Mouse (Mus musculus): ENCODE results near the gene Krtap4-7. TPM values are rescaled to one million over a fixed set of nuclear protein-coding genes. Genes with fewer than 3 reads are reported as not detected.
"Not testable (repeated sequence)": the region's sequence is repeated elsewhere in the genome, so short reads cannot be mapped to it uniquely, and the experiment has no call there.

Krtap4-7 gene
- not detected in 2 replicates for polyA plus RNA-seq (2014; fragmentation: Nextera tagmentation; extraction: Ambion mirVana)

DNA sequence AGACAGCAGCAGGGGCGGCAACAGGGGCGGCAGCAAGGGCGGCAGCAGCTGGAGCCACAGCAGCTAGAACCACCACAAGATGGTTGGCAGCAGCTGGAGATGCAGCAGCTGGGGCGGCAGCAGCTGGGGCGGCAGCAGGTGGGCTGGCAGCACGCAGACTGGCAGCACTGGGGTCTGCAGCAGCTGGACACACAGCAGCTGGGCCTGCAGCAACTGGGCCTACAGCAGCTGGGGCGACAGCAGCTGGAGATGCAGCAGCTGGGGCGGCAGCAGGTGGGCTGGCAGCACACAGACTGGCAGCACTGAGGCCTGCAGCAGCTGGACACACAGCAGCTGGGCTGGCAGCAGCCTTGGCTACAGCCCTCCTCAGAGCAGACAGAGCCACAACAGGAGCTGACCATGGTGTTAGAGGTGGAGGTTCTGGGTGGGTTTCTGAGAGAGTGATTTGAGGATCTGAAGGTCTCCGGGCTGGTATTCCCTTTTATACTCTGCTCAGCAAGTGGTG lies at the start of gene Krtap4-7:
TSS of gene Krtap4-7 (minus strand) at position 455 of the 505 bp plus-strand sequence.
- H3K4me2 ChIP-seq (ENCODE audit: low read length); ATAC-seq; H3K4me3 ChIP-seq (ENCODE audit: low read depth, low read length); H3K36me3 ChIP-seq (ENCODE audit: control insufficient read depth, insufficient read depth, low read length); H3K27ac ChIP-seq (ENCODE audit: low read depth, low read length); H3K9ac ChIP-seq (ENCODE audit: low read length); H3K27me3 ChIP-seq (replicated peaks; ENCODE audit: control insufficient read depth, insufficient read depth, low read length); DNase-seq (ENCODE audit: low spot score); H3K4me1 ChIP-seq (ENCODE audit: control insufficient read depth, insufficient read depth, low read length); H3K9me3 ChIP-seq (replicated peaks; ENCODE audit: control insufficient read depth, low read length): not testable (repeated sequence)
- WGBS, result 80% methylated on average over 9 of the region's 9 CpGs

- no peak for ATAC-seq
- Histone ChIP-seq H3K4me3 (ENCODE audit: low read depth, low read length) (no peak within 1 kb of the TSS), H3K4me1 (ENCODE audit: control insufficient read depth, insufficient read depth, low read length) (no peaks in the 10 kb centered on the region), H3K9me3 (replicated peaks; ENCODE audit: control insufficient read depth, low read length) (no peaks in the 10 kb centered on the region), H3K36me3 (ENCODE audit: control insufficient read depth, insufficient read depth, low read length) (no peaks in the 10 kb centered on the region), H3K27me3 (replicated peaks; ENCODE audit: control insufficient read depth, insufficient read depth, low read length) (no peaks in the 10 kb centered on the region), H3K4me2 (ENCODE audit: low read length) (no peak within 1 kb of the TSS), H3K9ac (ENCODE audit: low read length) (no peak within 1 kb of the TSS), H3K27ac (ENCODE audit: low read depth, low read length) (no peak within 1 kb of the TSS)
- WGBS, result 96% methylated on average over 1 of the region's 1 CpGs
- no peak for DNase-seq (ENCODE audit: low spot score)
These were observed 46.6 kb upstream of the Krtap4-7 start, which contains the start of gene Gm14190 for GRCm38 (mm10) chr11:99690463-99690862. Gene Gm14190 (minus strand): TSS chr11:99690740.

DNA sequence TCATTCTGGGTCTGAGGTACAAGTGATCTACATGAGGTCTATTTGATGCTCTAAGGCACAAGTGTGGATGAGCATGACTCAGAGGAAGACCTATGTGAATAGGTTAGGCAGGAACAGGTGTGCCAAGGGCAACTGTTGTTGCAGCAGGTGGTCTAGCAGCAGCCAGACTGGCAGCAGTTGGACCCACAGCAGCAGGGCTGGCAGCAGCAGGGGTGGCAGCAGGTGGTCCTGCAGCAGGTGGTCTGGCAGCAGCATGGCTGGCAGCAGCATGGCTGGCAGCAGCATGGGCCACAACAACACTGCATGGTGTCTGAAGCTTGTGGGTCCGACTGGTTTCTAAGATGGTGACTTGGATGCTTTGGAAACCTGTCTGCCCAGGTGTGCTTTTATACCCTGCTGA lies 41.3 kb upstream of the Krtap4-7 start:
- DNase-seq (ENCODE audit: low spot score); H3K27me3 ChIP-seq (replicated peaks; ENCODE audit: control insufficient read depth, insufficient read depth, low read length); H3K27ac ChIP-seq (ENCODE audit: low read depth, low read length); H3K4me3 ChIP-seq (ENCODE audit: low read depth, low read length); H3K4me2 ChIP-seq (ENCODE audit: low read length); H3K4me1 ChIP-seq (ENCODE audit: control insufficient read depth, insufficient read depth, low read length); H3K9me3 ChIP-seq (replicated peaks; ENCODE audit: control insufficient read depth, low read length); ATAC-seq; H3K9ac ChIP-seq (ENCODE audit: low read length); H3K36me3 ChIP-seq (ENCODE audit: control insufficient read depth, insufficient read depth, low read length): not testable (repeated sequence)
- WGBS, result 64% methylated on average over 1 of the region's 1 CpGs

GRCm38 (mm10) chr11:99683481-99683880 lies 39.6 kb upstream of the Krtap4-7 start:
- ATAC-seq, result no peak
- Histone ChIP-seq H3K27me3 (replicated peaks; ENCODE audit: control insufficient read depth, insufficient read depth, low read length) (no peaks in the 10 kb centered on the region), H3K9me3 (replicated peaks; ENCODE audit: control insufficient read depth, low read length) (no peaks in the 10 kb centered on the region), H3K27ac (ENCODE audit: low read depth, low read length) (no peak overlapping the region), H3K9ac (ENCODE audit: low read length) (no peak overlapping the region), H3K4me1 (ENCODE audit: control insufficient read depth, insufficient read depth, low read length) (no peaks in the 10 kb centered on the region), H3K4me3 (ENCODE audit: low read depth, low read length) (no peak overlapping the region), H3K36me3 (ENCODE audit: control insufficient read depth, insufficient read depth, low read length) (no peaks in the 10 kb centered on the region), H3K4me2 (ENCODE audit: low read length) (no peak overlapping the region)
- DNase-seq (ENCODE audit: low spot score), result no peak
- WGBS, result 86% methylated on average over 2 of the region's 2 CpGs

- Histone ChIP-seq H3K27me3 (replicated peaks; ENCODE audit: control insufficient read depth, insufficient read depth, low read length) (no peaks in the 10 kb centered on the region), H3K4me2 (ENCODE audit: low read length) (no peak within 1 kb of the TSS), H3K27ac (ENCODE audit: low read depth, low read length) (no peak within 1 kb of the TSS), H3K4me1 (ENCODE audit: control insufficient read depth, insufficient read depth, low read length) (no peaks in the 10 kb centered on the region), H3K36me3 (ENCODE audit: control insufficient read depth, insufficient read depth, low read length) (no peaks in the 10 kb centered on the region), H3K4me3 (ENCODE audit: low read depth, low read length) (no peak within 1 kb of the TSS), H3K9ac (ENCODE audit: low read length) (no peak within 1 kb of the TSS), H3K9me3 (replicated peaks; ENCODE audit: control insufficient read depth, low read length) (no peaks in the 10 kb centered on the region)
- no peak for DNase-seq (ENCODE audit: low spot score)
- ATAC-seq, result no peak
These were observed 22.0 kb upstream of the Krtap4-7 start, which contains the start of gene Krtap4-6 for GRCm38 (mm10) chr11:99665860-99666259. Gene Krtap4-6 (minus strand): TSS chr11:99665960.

- H3K27ac ChIP-seq (ENCODE audit: low read depth, low read length), result no peak overlapping the region
- no peak overlapping the region for H3K4me2 ChIP-seq (ENCODE audit: low read length)
- H3K9me3 ChIP-seq (replicated peaks; ENCODE audit: control insufficient read depth, low read length), result no peaks in the 10 kb centered on the region
- no peak overlapping the region for H3K4me3 ChIP-seq (ENCODE audit: low read depth, low read length)
- DNase-seq (ENCODE audit: low spot score), result no peak
- H3K36me3 ChIP-seq (ENCODE audit: control insufficient read depth, insufficient read depth, low read length), result no peaks in the 10 kb centered on the region
- ATAC-seq, result no peak
- H3K4me1 ChIP-seq (ENCODE audit: control insufficient read depth, insufficient read depth, low read length), result no peaks in the 10 kb centered on the region
- H3K27me3 ChIP-seq (replicated peaks; ENCODE audit: control insufficient read depth, insufficient read depth, low read length), result no peaks in the 10 kb centered on the region
- H3K9ac ChIP-seq (ENCODE audit: low read length), result no peak overlapping the region
- 88% methylated on average over 10 of the region's 10 CpGs for WGBS
These were observed 18.9 kb upstream of the Krtap4-7 start for GRCm38 (mm10) chr11:99662802-99663201.

GRCm38 (mm10) chr11:99659256-99659655 lies 15.4 kb upstream of the Krtap4-7 start:
- Histone ChIP-seq H3K27ac (ENCODE audit: low read depth, low read length) (no peak overlapping the region), H3K9me3 (replicated peaks; ENCODE audit: control insufficient read depth, low read length) (no peaks in the 10 kb centered on the region), H3K36me3 (ENCODE audit: control insufficient read depth, insufficient read depth, low read length) (no peaks in the 10 kb centered on the region), H3K4me2 (ENCODE audit: low read length) (no peak overlapping the region), H3K27me3 (replicated peaks; ENCODE audit: control insufficient read depth, insufficient read depth, low read length) (no peaks in the 10 kb centered on the region), H3K4me3 (ENCODE audit: low read depth, low read length) (no peak overlapping the region), H3K4me1 (ENCODE audit: control insufficient read depth, insufficient read depth, low read length) (no peaks in the 10 kb centered on the region), H3K9ac (ENCODE audit: low read length) (no peak overlapping the region)
- no peak for ATAC-seq
- no peak for DNase-seq (ENCODE audit: low spot score)
- 88% methylated on average over 4 of the region's 4 CpGs for WGBS

DNA sequence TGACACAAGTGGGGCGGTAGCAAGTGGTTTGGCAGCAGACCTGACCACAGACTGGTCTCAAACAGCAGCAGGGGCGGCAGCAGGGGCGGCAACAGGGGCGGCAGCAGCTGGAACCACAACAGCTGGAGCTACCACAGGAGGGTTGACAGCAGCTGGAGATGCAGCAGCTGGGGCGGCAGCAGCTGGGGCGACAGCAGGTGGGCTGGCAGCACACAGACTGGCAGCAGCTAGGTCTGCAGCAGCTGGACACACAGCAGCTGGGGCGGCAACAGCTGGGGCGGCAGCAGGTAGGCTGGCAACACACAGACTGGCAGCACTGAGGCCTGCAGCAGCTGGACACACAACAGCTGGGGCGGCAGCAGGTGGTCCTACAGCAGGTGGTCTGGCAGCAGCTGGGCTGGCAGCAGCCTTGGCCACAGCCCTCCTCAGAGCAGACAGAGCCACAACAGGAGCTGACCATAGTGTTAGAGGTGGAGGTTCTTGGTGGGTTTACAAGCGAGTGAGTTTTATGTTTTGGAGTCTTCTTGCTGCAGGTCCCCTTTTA lies 14.7 kb upstream of the Krtap4-7 start, which contains the start of gene Gm11563:
TSS of gene Gm11563 (minus strand) at position 494 of the 544 bp plus-strand sequence.
- ATAC-seq; H3K9me3 ChIP-seq (replicated peaks; ENCODE audit: control insufficient read depth, low read length); H3K4me1 ChIP-seq (ENCODE audit: control insufficient read depth, insufficient read depth, low read length); DNase-seq (ENCODE audit: low spot score); H3K4me2 ChIP-seq (ENCODE audit: low read length); H3K27me3 ChIP-seq (replicated peaks; ENCODE audit: control insufficient read depth, insufficient read depth, low read length); H3K36me3 ChIP-seq (ENCODE audit: control insufficient read depth, insufficient read depth, low read length); H3K27ac ChIP-seq (ENCODE audit: low read depth, low read length); H3K4me3 ChIP-seq (ENCODE audit: low read depth, low read length); H3K9ac ChIP-seq (ENCODE audit: low read length): not testable (repeated sequence)
- 56% methylated on average over 10 of the region's 10 CpGs for WGBS

DNA sequence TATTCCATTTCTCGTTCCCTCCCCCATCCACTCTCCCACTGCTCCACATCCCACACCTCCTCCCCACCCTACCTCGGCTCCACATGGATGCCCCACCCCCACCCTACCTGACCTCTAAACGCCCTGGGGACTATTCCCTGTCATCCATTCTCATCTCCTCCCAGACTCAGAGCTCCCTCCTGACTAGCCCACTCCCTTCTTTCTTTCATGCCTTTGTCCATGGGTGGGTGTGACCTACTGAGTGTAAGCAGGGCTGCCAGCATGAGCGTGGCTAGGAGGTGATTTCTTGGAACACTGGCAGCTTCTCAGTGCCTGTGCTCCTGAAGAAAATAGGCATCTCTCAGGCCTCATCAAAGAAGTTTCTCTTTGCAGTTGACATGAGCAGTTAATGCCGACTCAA lies 13.2 kb upstream of the Krtap4-7 start:
- H3K27me3 ChIP-seq (replicated peaks; ENCODE audit: control insufficient read depth, insufficient read depth, low read length), result no peaks in the 10 kb centered on the region
- H3K9ac ChIP-seq (ENCODE audit: low read length), result no peak overlapping the region
- no peak overlapping the region for H3K4me3 ChIP-seq (ENCODE audit: low read depth, low read length)
- ATAC-seq (no peak), DNase-seq (ENCODE audit: low spot score) (no peak)
- no peak overlapping the region for H3K4me2 ChIP-seq (ENCODE audit: low read length)
- H3K36me3 ChIP-seq (ENCODE audit: control insufficient read depth, insufficient read depth, low read length), result no peaks in the 10 kb centered on the region
- no peak overlapping the region for H3K27ac ChIP-seq (ENCODE audit: low read depth, low read length)
- 43% methylated on average over 5 of the region's 5 CpGs for WGBS
- no peaks in the 10 kb centered on the region for H3K9me3 ChIP-seq (replicated peaks; ENCODE audit: control insufficient read depth, low read length)
- no peaks in the 10 kb centered on the region for H3K4me1 ChIP-seq (ENCODE audit: control insufficient read depth, insufficient read depth, low read length)

Data from forebrain, embryonic 14.5 days (tissue).